Mouse (Mus musculus) ovary, postnatal 10 days (tissue): Measurements from ENCODE around the gene Ralgps1.

Experiments used
- DNase-seq: peaks from one replicate; pipeline ENCODE4 v3.0.0; 2022; ENCODE audit warnings: low spot score

Gene Ralgps1

GRCm38 (mm10) chr2:33237581-33237980 lies 133.7 kb downstream of the Ralgps1 start:
- DNase-seq, result no peak

- DNase-seq, result no peak
These were observed 136.4 kb downstream of the Ralgps1 start for GRCm38 (mm10) chr2:33234848-33235247.

DNA sequence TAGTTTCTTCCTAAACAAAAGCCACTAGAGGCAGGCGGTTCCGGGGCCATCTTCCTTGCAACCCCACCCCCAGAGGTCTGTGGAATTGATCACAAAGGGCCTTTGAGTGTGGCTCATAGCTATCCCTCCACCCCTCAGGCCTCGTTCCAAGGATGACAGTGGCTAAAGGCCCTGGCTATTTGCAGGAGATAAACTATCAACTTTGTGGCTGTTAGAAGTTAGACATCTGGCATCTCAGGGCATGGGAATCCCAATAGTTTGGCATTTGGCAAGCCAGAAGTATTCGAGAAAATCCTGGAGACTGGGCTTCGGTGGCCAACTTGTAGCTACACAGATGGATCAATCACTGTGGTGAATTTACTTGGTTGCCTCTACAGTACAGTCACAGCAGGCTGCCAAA lies 137.4 kb downstream of the Ralgps1 start:
- DNase-seq, result no peak

DNA sequence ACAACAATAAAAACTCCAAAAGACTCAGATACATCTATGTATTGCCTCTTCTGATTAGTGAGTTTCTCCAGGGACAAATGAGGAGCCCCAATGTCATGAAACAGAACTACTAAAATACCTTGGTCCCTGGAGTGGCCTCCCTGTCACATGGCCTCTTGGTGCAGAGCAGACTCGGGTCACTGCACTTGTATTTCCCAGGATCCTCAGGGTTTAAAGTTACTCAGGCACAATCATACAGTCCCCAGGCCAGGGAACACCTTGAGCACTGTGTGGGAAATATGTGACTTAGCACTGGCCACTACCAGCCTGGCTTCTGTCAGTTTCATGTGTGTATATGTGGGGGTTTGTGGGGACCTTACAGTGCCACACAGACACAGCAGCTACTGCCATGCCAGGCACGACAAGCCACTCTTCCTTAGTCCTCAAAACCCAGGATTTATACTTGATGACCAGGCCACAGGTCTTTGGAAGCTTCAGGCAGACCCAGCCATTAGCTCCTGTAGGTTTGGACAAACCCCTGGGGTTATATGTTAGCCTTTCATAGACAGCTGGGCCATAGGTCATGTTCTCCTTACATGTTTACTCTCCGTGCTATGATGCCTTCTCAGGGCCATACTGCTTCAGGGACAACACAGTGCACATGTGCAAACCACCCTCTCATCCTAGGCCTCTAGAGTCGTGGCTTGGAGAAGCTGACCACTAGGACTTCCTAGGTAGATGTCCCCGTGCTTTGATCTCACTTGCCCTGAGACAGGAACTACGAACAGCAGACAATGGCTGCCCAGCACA lies 138.3 kb downstream of the Ralgps1 start:
- DNase-seq, result no peak

- no peak for DNase-seq
These were observed 139.5 kb downstream of the Ralgps1 start for GRCm38 (mm10) chr2:33231788-33232187.

DNA sequence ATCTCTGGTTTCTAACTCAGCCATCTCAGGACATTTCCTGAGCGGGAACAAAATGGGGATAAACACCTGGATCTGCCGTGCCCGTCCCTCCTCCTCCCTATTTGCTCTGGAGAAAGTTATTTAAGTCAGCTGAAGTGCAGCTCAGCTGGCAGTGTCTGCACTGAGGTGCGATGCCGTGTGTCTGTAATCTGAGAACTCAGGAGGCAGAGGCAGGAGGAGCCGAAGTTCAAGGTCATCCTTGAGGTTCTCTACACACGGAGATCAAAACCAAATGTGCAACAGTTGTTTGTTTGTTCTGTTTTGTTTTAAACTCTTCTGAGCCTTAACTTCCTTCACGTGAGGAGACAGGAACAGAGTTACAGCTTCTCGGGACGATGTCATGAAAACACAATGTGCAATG lies 140.6 kb downstream of the Ralgps1 start:
- DNase-seq, result no peak

DNA sequence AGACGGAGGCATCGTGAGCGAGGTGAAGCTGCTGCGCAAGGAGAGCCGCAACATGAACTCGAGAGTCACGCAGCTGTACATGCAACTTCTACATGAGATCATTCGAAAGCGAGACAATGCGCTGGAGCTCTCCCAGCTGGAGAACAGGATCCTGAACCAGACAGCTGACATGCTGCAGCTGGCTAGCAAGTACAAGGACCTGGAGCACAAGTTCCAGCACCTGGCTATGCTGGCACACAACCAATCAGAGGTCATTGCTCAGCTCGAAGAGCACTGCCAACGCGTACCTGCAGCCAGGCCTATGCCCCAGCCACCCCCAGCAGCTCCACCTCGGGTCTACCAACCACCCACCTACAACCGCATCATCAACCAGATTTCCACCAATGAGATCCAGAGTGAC lies 142.7 kb downstream of the Ralgps1 start:
- DNase-seq, result no peak

- DNase-seq, result no peak
These were observed 143.2 kb downstream of the Ralgps1 start for GRCm38 (mm10) chr2:33228077-33228476.

DNA sequence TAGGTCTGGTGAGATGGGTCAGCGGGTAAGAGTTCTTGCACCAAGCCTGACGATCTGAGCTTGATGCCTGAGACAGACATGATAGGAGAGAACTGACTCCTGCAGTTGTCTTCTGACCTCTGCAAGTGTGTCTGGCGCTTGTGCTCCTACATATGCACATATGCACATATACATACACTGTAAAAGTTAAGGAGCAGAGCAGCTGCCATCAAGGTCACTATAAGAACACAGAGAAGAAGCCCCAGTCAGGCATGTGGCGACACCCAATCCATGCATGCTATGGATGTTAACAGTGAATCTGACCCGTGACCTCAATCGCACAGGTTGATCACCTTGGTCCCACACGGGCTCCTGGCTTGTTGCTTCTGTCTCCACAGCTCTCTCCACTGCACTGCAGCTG lies 145.4 kb downstream of the Ralgps1 start:
- no peak for DNase-seq

DNA sequence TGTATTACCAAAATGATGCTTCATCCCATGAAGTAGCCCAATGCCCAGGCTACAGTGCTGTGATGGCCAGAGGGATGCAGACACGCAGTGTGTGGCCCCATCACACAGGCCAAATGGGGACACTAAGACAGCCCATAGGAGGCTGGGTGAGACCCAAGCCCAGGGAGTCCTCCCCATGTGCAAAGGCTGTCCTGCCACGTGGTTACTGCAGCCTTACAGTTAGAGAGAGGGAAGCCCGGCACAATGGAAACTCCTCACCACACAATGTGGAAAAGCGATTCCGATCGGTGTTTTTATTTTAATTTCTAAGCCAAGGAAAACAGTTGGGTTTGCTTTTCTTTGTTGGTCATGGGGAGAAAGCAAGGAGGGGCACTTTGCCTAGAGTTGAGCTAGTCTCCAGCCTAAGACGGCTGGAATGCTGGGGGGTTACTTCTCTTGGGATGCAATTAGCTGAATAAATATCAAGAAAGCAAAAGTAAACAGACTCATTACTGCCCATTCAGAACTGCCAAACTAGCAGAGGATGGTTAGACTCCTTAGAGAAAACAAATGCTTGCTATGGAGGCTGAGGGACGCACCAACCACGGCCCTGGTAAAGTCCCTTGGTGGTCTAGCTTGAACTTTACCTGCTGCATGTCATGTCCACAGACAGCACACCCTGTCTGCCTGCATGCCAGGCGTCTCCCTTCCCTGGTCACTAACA lies 147.5 kb downstream of the Ralgps1 start:
- no peak for DNase-seq

GRCm38 (mm10) chr2:33222480-33222879 lies 148.8 kb downstream of the Ralgps1 start:
- no peak for DNase-seq

DNA sequence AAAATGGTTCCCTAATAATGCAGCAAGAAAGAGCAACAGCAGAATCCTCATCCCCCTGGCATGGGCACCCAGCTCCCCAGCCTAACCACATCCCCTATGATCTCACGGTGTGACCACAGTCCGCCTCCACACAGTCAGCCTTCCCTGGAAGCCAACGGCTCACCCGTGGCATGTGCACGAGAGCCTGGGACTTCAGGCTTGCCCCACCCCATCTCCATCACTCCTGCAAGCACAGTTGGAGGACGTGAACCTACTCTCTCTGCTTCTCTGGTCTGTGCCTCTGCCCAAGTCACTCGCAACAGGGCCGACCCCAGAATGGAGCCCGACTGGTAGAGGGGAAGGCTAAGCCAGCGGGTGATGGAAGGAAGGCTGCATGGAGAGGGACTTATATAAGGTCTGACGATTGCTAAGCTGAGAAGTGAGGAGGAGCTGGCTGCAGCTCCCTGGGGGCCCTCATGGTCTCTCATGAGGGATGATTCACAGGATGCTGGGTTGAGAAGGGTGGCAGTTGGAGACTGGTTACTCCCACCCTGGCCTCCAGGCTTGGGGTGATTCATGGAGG lies 149.9 kb downstream of the Ralgps1 start:
- no peak for DNase-seq

DNA sequence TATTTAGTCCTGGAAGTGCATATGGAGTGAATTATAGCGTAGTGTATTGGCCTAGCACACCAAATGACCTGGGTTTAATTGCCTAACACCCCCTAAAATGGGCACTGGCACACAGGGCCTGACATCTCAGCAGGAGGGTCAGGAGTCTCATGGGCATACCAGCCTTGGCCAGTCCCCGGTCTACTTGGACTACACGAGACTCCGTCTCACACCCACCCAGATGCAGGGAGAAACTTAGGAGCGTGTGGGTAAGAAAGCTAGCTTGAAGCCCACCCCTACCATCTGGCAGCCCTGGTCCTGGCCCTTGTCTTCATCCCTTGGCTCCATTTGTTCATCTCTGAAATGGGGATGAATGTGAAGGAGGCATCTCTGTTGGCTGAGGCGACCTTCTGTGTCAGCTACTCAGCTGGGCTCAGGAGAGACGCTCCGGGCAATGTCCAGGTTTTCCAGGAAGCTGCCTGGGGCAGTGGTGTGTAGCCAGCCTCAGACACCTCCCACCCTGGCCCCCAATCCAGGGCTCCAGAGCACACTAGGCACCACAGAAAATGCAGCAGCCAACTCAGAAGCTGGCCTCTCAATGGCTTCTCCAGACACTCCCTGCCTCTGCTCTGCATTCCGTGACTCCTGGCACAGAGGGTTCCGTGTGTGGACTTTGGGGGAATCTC lies 150.5 kb downstream of the Ralgps1 start:
- DNase-seq, result no peak

GRCm38 (mm10) chr2:33220246-33220645 lies 151.0 kb downstream of the Ralgps1 start:
- DNase-seq, result no peak

- no peak for DNase-seq
These were observed 151.6 kb downstream of the Ralgps1 start for GRCm38 (mm10) chr2:33219637-33220036.

DNA sequence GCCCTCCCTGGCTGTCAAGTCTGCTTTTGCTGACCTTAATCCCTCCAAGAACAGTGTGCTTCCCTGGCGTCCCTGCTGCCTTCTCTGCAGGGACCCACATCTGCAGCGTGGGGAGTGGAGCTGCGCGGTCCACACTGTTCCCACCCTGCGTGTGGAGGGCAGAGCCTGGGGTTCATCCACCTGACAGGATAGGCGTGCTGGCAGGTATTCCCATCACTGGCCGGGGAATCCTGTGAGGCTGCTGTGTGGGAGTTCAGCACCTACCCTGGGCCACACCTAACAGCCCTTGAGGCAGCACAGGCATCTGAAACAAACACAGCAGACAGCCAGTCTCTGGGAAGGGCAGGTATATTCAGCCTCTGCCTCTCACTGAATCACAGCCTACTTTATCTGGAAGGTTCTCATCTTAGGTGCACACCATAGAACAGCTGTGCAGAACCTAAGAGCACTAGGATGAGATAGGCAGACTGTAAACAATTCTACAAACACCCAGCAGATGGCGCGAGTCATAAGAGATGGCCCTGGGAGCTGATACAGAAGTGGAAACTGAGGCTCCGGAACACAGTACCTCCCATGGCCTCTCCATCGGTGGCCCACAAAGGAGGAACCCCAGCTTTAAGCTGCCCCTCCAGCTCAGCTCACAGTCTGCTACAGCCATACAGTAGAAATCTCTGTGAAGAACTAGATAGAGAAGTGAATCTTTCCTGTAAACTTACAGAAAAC lies 152.2 kb downstream of the Ralgps1 start:
- DNase-seq, result no peak

- DNase-seq, result no peak
These were observed 153.9 kb downstream of the Ralgps1 start for GRCm38 (mm10) chr2:33217425-33217794.

DNA sequence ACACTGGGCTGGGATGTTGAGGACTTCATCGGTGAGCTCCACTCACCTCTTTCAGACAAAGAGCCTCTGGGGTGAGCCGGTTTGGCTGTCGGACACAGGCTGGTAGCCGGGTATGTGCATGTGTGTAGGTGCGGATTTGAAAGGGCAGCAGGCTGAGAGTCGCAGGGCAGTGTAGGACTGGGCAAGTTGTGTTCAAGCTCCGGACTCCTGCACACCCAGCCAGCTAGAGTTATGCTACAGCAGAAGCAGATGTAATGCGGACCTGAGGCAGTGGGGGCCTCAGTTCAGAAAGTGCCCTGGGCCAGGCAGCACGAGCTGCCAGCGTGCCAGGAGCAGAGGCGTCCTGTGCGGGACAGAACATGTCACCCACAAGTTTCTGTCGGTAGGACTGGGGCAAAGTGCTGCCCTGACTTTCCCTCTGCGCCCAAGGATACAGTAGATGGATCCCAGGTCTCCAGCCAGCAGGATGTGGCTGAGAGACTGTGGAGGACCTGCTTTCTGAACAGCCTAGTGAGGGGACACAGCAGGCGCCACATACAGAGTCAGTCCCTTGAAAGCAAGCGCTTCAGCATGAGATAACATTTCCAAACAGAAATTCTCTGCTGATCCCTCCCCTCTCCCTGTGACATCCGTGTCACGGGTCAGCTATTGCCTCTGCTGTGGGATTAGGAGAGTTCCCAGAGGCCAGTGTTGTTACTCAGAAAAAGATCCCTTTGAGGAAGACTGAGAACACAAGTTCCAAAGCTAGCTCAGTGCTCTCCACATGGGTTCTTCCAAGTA lies 154.5 kb downstream of the Ralgps1 start:
- no peak for DNase-seq

DNA sequence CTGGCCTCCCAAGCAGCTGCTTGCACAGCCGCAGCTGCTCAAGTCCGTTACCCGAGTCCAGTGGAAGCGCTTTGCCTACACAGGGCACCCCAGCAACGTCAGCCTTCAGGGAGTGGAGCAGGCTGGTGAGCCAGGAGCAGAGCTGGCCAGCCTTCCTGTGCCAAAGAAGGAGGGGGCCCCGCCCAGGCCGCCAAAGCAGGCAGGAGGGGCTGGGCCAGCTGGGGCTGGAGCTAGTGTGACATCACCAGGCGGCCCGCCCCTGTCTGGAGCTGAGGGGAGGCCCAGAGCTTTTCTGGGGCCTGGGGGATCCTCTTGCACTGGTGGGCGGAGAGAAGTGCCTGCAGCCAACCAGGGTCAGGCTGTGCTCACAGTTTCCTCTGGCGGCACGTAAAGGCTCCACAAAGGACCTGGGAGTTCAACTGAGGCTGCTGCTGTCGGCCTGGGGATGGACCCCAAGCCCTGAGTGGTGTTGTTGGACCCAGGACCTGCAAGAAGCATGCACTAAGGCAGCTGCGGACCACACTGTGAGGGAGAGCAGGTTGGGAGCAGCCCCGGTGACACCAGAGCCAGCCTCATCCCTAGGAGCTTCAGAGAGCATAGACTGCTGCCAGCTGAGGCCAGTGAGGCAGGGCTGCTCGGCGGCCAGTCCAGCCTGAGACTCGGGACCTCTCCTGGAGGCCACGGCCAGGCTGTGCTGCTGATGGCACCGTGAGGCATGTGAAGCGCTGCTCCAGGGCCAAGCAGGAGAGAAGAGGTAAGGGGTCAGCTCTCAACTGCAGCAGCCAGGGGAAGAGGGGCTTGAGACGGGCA lies 155.4 kb downstream of the Ralgps1 start, which contains the start of gene Angptl2:
Gene Angptl2, plus strand, starts transcription at position 370 of the 810 bp plus-strand sequence.
- peak; percentile 73 for DNase-seq

GRCm38 (mm10) chr2:33215177-33215699 lies 156.0 kb downstream of the Ralgps1 start:
- DNase-seq, result no peak
